Mouse (Mus musculus) CH12.LX (cell line): ENCODE measurements around the gene 1110002E22Rik. TPM values are rescaled to one million over a fixed set of nuclear protein-coding genes. Genes with fewer than 3 reads are reported as not detected.

Experiments
- DNase-seq: peaks from one replicate; pipeline ENCODE4 v3.0.0-alpha.2; 2013; ENCODE audit errors: extremely low read depth
- H3K27ac ChIP-seq: 2 replicates; pipeline ENCODE4 v1.5.1; 2012; ENCODE audit warnings: low read depth, mild to moderate bottlenecking, control low read depth, moderate library complexity; ENCODE audit not compliant: insufficient read depth
- H3K27me3 ChIP-seq: replicated peaks from 2 replicates; pipeline ENCODE3; 2012; ENCODE audit warnings: inconsistent platforms
- H3K36me3 ChIP-seq, 2 experiments: replicated peaks in 1 of 2; 2 replicates each; pipeline versions ENCODE3 to v1.6.1; 2012; ENCODE audit warnings: inconsistent platforms in 1 of 2, low read length in 1 of 2, mild to moderate bottlenecking in 1 of 2, mixed read lengths in 1 of 2, moderate library complexity in 1 of 2; ENCODE audit not compliant: control insufficient read depth in 1 of 2, insufficient read depth in 1 of 2
- H3K4me1 ChIP-seq, 2 experiments: 2 replicates each; pipeline ENCODE4 v1.6.1; 2012; ENCODE audit warnings: inconsistent platforms in 1 of 2, moderate library complexity in 1 of 2; ENCODE audit not compliant: insufficient read depth in 2 of 2, control insufficient read depth in 1 of 2
- H3K4me2 ChIP-seq: 2 replicates; pipeline ENCODE4 v1.6.1; 2012; ENCODE audit warnings: low read depth, mild to moderate bottlenecking, control low read depth; ENCODE audit not compliant: poor library complexity, insufficient read depth, severe bottlenecking
- H3K4me3 ChIP-seq, 3 experiments: fragments of 150-350 bp in 1 of 3; sonication (generic) in 1 of 3; replicated peaks in 1 of 3; 2 replicates each; pipeline versions ENCODE3 to v1.5.1; 2011 to 2012; ENCODE audit warnings: low read depth in 2 of 3, low read length in 2 of 3, mild to moderate bottlenecking in 2 of 3, moderate library complexity in 2 of 3, control low read depth in 1 of 3, improper control_type of control experiment in 1 of 3, inconsistent platforms in 1 of 3, mixed read lengths in 1 of 3; ENCODE audit not compliant: poor library complexity in 1 of 3
- H3K79me2 ChIP-seq: replicated peaks from 2 replicates; pipeline ENCODE4 v1.6.1; 2012; ENCODE audit warnings: mild to moderate bottlenecking, moderate library complexity; ENCODE audit not compliant: control insufficient read depth, poor library complexity, insufficient read depth, severe bottlenecking; ENCODE audit errors: extremely low read depth
- H3K9ac ChIP-seq: 2 replicates; pipeline ENCODE4 v1.6.1; 2012; ENCODE audit warnings: low read depth, mild to moderate bottlenecking, control low read depth, moderate library complexity; ENCODE audit not compliant: insufficient read depth
- H3K9me3 ChIP-seq: replicated peaks from 2 replicates; pipeline ENCODE3; 2012; ENCODE audit warnings: low read length, inconsistent platforms, mixed read lengths
- ELF1 ChIP-seq: IDR thresholded peaks from 2 replicates; pipeline ENCODE4 v1.6.1; 2014; ENCODE audit warnings: low read depth, mild to moderate bottlenecking, inconsistent platforms, low read length, improper control_type of control experiment
- EP300 ChIP-seq: IDR thresholded peaks from 2 replicates; pipeline ENCODE4 v1.6.1; 2011; ENCODE audit warnings: low read length, improper control_type of control experiment
- ETS1 ChIP-seq: conservative IDR thresholded peaks from 2 replicates; pipeline ENCODE4 v1.6.1; 2012; ENCODE audit warnings: low read depth, mild to moderate bottlenecking, inconsistent platforms, low read length, improper control_type of control experiment, moderate library complexity
- GABPA ChIP-seq: IDR thresholded peaks from 2 replicates; pipeline ENCODE4 v1.6.1; 2012; ENCODE audit warnings: low read depth, low read length, improper control_type of control experiment, inconsistent platforms; ENCODE audit not compliant: insufficient replicate concordance
- IRF4 ChIP-seq: IDR thresholded peaks from 2 replicates; pipeline ENCODE4 v1.6.1; 2014; ENCODE audit warnings: low read depth, mild to moderate bottlenecking, inconsistent platforms, low read length, improper control_type of control experiment
- JUN ChIP-seq: IDR thresholded peaks from 2 replicates; pipeline ENCODE4 v1.6.1; 2011; ENCODE audit warnings: low read depth, mild to moderate bottlenecking, low read length, improper control_type of control experiment, moderate library complexity; ENCODE audit not compliant: insufficient read depth
- KAT2A ChIP-seq: IDR thresholded peaks from 2 replicates; pipeline ENCODE4 v1.6.1; 2012; ENCODE audit warnings: low read length, improper control_type of control experiment, inconsistent platforms; ENCODE audit not compliant: insufficient replicate concordance
- MAFK ChIP-seq: IDR thresholded peaks from 2 replicates; pipeline ENCODE4 v1.6.1; 2011; ENCODE audit warnings: low read length, improper control_type of control experiment; ENCODE audit not compliant: insufficient replicate concordance
- MXI1 ChIP-seq: IDR thresholded peaks from 2 replicates; pipeline ENCODE4 v1.6.1; 2011; ENCODE audit warnings: mild to moderate bottlenecking, low read depth, low read length, improper control_type of control experiment
- NRF1 ChIP-seq: IDR thresholded peaks from 2 replicates; pipeline ENCODE4 v1.6.1; 2014; ENCODE audit warnings: low read depth, mild to moderate bottlenecking, inconsistent platforms, low read length, improper control_type of control experiment, moderate library complexity
- POLR2A ChIP-seq: IDR thresholded peaks from 2 replicates; pipeline ENCODE4 v1.6.1; 2011; ENCODE audit warnings: low read depth, mild to moderate bottlenecking, improper control_type of control experiment, low read length
- SIN3A ChIP-seq: IDR thresholded peaks from 2 replicates; pipeline ENCODE4 v1.6.1; 2012; ENCODE audit warnings: low read length, improper control_type of control experiment, inconsistent platforms
- UBTF ChIP-seq: IDR thresholded peaks from 2 replicates; pipeline ENCODE4 v1.6.1; 2012; ENCODE audit warnings: low read depth, mild to moderate bottlenecking, inconsistent platforms, low read length, improper control_type of control experiment, moderate library complexity
- USF1 ChIP-seq: IDR thresholded peaks from 2 replicates; pipeline ENCODE4 v1.6.1; 2014; ENCODE audit warnings: low read depth, mild to moderate bottlenecking, inconsistent platforms, low read length, improper control_type of control experiment
- USF2 ChIP-seq: conservative IDR thresholded peaks from 2 replicates; pipeline ENCODE4 v1.6.1; 2011; ENCODE audit warnings: low read depth, low read length, improper control_type of control experiment
- ZMIZ1 ChIP-seq: IDR thresholded peaks from 2 replicates; pipeline ENCODE4 v1.6.1; 2012; ENCODE audit warnings: low read depth, mild to moderate bottlenecking, inconsistent platforms, low read length, improper control_type of control experiment
- dilution Hi-C: fragments of 300-500 bp; cut with MboI; formaldehyde crosslinking; loops from 2 replicates; pipeline ENCODE4 v1.14.3; 2020; ENCODE audit warnings: low sequenced_read_pairs; ENCODE audit not compliant: extremely low pct_unique_long_range_greater_than_20kb, extremely low pct_ligation_motif_present
- in situ Hi-C: fragments of 300-500 bp; cut with MboI; formaldehyde crosslinking; loops from 3 replicates; pipeline ENCODE4 v1.14.3; 2019; ENCODE audit warnings: low sequenced_read_pairs, low pct_ligation_motif_present, low pct_unique_long_range_greater_than_20kb, mixed read lengths
- polyA plus RNA-seq: library from polyadenylated mRNA; unstranded; fragments of >175 nt; gene quantifications from 2 replicates; pipeline ENCODE4 v1.2.1, GENCODE M21; 2012; ENCODE audit warnings: low read depth; ENCODE audit not compliant: insufficient read length
- total RNA-seq, 2 experiments: library from RNA; depleted of rRNA; stranded (reverse); fragments of 300-350 nt in 1 of 2; fragments of >200 nt in 1 of 2; gene quantifications; 2 replicates each; pipeline ENCODE4 v1.2.3; 2012 to 2014

The 1110002E22Rik gene
- total and polyA plus RNA-seq, 3 experiments, result 0.66 to 2.3 (median 2.0) TPM

DNA sequence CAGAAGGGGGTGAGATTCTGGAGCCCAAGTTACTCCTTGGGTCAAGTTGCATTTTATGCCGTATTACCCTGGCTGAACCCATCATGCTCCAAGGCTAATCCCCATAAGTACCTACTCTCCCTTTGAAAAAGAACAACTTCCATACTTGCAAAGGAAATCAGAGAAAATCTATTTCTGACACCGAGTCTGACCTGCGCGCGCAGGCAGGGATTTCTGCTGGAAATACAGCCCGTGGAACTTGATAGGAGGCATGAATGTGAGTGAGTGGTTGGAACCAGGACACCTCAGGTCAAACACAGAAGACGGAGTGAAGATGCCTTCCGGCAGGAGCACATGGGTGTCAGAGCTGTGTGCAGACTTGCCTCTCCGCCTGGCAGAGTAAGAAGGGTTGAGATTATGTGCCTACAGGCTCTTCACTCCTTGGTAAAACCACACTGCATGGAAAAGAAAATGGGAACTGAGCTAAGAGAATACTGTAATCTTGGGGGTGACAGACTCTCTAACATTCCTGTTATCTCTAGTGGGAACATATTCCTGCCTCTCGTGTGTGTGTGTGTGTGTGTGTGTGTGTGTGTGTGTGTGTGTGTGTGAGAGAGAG, 6.7 kb downstream of the 1110002E22Rik start:
- H3K4me3 ChIP-seq, result no peak overlapping the region
- dilution Hi-C loops (no loop called here), in situ Hi-C loops (no loop called here)
- TF ChIP-seq USF1 (no peak), IRF4 (no peak), ETS1 (no peak), ELF1 (no peak), GABPA (no peak), POLR2A (no peak), NRF1 (no peak), USF2 (no peak), JUN (no peak)
- H3K27ac ChIP-seq, result no peak overlapping the region
- peaks cover 0 to 2% of the 10 kb centered on the region in 2 experiments for H3K36me3 ChIP-seq
- H3K9ac ChIP-seq, result no peak overlapping the region
- no peaks in the 10 kb centered on the region for H3K9me3 ChIP-seq
- H3K4me2 ChIP-seq, result no peak overlapping the region
- peaks cover 8% of the 10 kb centered on the region for H3K27me3 ChIP-seq
- H3K4me1 ChIP-seq, result peaks cover 15 to 17% of the 10 kb centered on the region in 2 experiments
- H3K79me2 ChIP-seq, result no peaks in the 10 kb centered on the region
- no peak for DNase-seq

DNA sequence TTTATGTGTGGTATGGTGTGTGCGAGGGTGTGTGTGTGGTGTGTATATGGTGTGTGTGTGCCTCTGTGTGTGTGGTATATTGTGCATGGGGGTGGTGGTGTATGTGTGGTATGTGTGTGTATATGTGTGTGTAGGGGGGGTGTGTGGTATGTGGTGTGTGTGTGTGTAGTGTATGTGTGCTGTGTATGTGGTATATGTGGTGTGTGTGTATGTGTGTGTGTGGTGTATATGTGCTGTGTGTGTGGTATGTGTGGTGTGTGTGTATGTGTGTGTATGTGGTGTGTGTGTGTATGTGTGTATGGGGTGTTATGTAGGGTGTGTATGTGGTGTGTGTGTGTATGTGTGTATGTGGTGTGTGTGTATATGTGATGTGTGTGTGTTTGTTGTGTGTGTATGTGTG, 9.4 kb downstream of the 1110002E22Rik start:
- dilution Hi-C loops, result no loop called here
- Histone ChIP-seq H3K36me3 (peaks cover 0 to 2% of the 10 kb centered on the region in 2 experiments), H3K4me1 (peaks cover 17% of the 10 kb centered on the region in 2 experiments), H3K9me3 (no peaks in the 10 kb centered on the region), H3K4me2 (no peak overlapping the region)
- TF ChIP-seq SIN3A (no peak), MAFK (no peak), UBTF (no peak), MXI1 (no peak)
- TF ChIP-seq, all 38 proteins: peak for 0
- Histone ChIP-seq H3K79me2 (no peaks in the 10 kb centered on the region), H3K27ac (no peak overlapping the region), H3K27me3 (no peaks in the 10 kb centered on the region), H3K9ac (no peak overlapping the region), H3K4me3 (no peak overlapping the region)
- in situ Hi-C loops, result no loop called here
- no peak for DNase-seq

- in situ Hi-C loops (no loop called here), dilution Hi-C loops (no loop called here)
- no peaks in the 10 kb centered on the region for H3K9me3 ChIP-seq
- peaks cover 7 to 10% of the 10 kb centered on the region in 2 experiments for H3K4me1 ChIP-seq
- DNase-seq, result no peak
- H3K9ac ChIP-seq, result no peak overlapping the region
- TF ChIP-seq EP300, result no peak
- no peak for TF ChIP-seq KAT2A
- no peak for TF ChIP-seq NRF1
- TF ChIP-seq ZMIZ1, result no peak
- TF ChIP-seq, all 38 proteins: peak for 0
- Histone ChIP-seq H3K4me3 (no peak overlapping the region), H3K27me3 (no peaks in the 10 kb centered on the region), H3K36me3 (peaks cover 0 to 2% of the 10 kb centered on the region in 2 experiments), H3K4me2 (no peak overlapping the region), H3K79me2 (no peaks in the 10 kb centered on the region), H3K27ac (no peak overlapping the region)
These were observed 10.4 kb downstream of the 1110002E22Rik start for GRCm38 (mm10) chr3:138075209-138075608.
